Mouse (Mus musculus): Measurements from ENCODE around the gene Tox2. TPM values are rescaled to one million over a fixed set of nuclear protein-coding genes. Genes with fewer than 3 reads are reported as not detected.

The Tox2 gene
- polyA plus RNA-seq, 1 experiment: 0.03 TPM

GRCm38 (mm10) chr2:163239945-163240344 is 37.0 kb downstream of the Tox2 start:
- Histone ChIP-seq H3K9me3 (ENCODE audit: control insufficient read depth, low read length) (no peaks in the 10 kb centered on the region), H3K36me3 (ENCODE audit: control insufficient read depth) (no peaks in the 10 kb centered on the region), H3K27me3 (ENCODE audit: control insufficient read depth) (no peaks in the 10 kb centered on the region), H3K4me3 (replicated peaks) (no peak overlapping the region), H3K4me1 (ENCODE audit: control insufficient read depth) (no peaks in the 10 kb centered on the region)
- TF ChIP-seq TAL1 (IDR thresholded peaks at IDR 0.05; ENCODE audit: low read length): no peak
- TF ChIP-seq GATA1 (IDR thresholded peaks at IDR 0.05; ENCODE audit: low read length): no peak

- no peaks in the 10 kb centered on the region for H3K4me1 ChIP-seq (ENCODE audit: control insufficient read depth)
- H3K9me3 ChIP-seq (ENCODE audit: control insufficient read depth, low read length): no peaks in the 10 kb centered on the region
- no peak for TF ChIP-seq TAL1 (IDR thresholded peaks at IDR 0.05; ENCODE audit: low read length)
- no peak for TF ChIP-seq GATA1 (IDR thresholded peaks at IDR 0.05; ENCODE audit: low read length)
- H3K4me3 ChIP-seq (replicated peaks): no peak overlapping the region
- H3K27me3 ChIP-seq (ENCODE audit: control insufficient read depth): no peaks in the 10 kb centered on the region
- H3K36me3 ChIP-seq (ENCODE audit: control insufficient read depth): no peaks in the 10 kb centered on the region
Observed at GRCm38 (mm10) chr2:163241867-163242266, 38.9 kb downstream of the Tox2 start.

GRCm38 (mm10) chr2:163243917-163244852 is 41.3 kb downstream of the Tox2 start:
- H3K4me3 ChIP-seq (replicated peaks): no peak overlapping the region
- H3K9me3 ChIP-seq (ENCODE audit: control insufficient read depth, low read length): no peaks in the 10 kb centered on the region
- H3K4me1 ChIP-seq (ENCODE audit: control insufficient read depth): no peaks in the 10 kb centered on the region
- TF ChIP-seq GATA1 (IDR thresholded peaks at IDR 0.05; ENCODE audit: low read length): no peak
- no peak for TF ChIP-seq TAL1 (IDR thresholded peaks at IDR 0.05; ENCODE audit: low read length)
- no peaks in the 10 kb centered on the region for H3K36me3 ChIP-seq (ENCODE audit: control insufficient read depth)
- no peaks in the 10 kb centered on the region for H3K27me3 ChIP-seq (ENCODE audit: control insufficient read depth)

GRCm38 (mm10) chr2:163248912-163249311 is 46.0 kb downstream of the Tox2 start:
- Histone ChIP-seq H3K27me3 (ENCODE audit: control insufficient read depth) (peaks cover 9% of the 10 kb centered on the region), H3K4me3 (replicated peaks) (no peak overlapping the region), H3K9me3 (ENCODE audit: control insufficient read depth, low read length) (no peaks in the 10 kb centered on the region), H3K4me1 (ENCODE audit: control insufficient read depth) (no peaks in the 10 kb centered on the region), H3K36me3 (ENCODE audit: control insufficient read depth) (no peaks in the 10 kb centered on the region)
- TF ChIP-seq GATA1 (IDR thresholded peaks at IDR 0.05; ENCODE audit: low read length) (no peak), TAL1 (IDR thresholded peaks at IDR 0.05; ENCODE audit: low read length) (no peak)

DNA sequence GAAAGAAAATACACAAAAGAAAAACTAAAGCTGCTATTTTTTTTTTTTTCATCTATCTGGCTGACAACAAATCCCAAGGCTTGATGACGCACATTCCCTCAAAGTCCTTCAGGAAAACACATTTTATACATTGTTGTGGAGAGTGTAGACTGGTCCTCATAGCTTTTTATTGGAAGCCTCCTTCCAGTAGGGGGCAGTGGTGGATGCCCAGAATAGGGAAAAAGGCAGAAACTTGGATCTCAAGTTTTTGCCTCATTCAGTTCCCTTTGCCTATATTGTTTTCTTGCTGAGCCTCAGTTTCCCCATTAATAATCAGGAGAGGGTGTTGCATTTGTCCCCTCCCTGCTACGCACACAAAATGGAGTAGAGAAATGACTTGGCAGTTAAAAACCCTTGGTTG is 49.7 kb downstream of the Tox2 start:
- no peaks in the 10 kb centered on the region for H3K9me3 ChIP-seq (ENCODE audit: control insufficient read depth, low read length)
- H3K36me3 ChIP-seq (ENCODE audit: control insufficient read depth): no peaks in the 10 kb centered on the region
- no peaks in the 10 kb centered on the region for H3K4me1 ChIP-seq (ENCODE audit: control insufficient read depth)
- H3K4me3 ChIP-seq (replicated peaks): no peak overlapping the region
- TF ChIP-seq GATA1 (IDR thresholded peaks at IDR 0.05; ENCODE audit: low read length) (no peak), TAL1 (IDR thresholded peaks at IDR 0.05; ENCODE audit: low read length) (no peak)
- H3K27me3 ChIP-seq (ENCODE audit: control insufficient read depth): peaks cover 9% of the 10 kb centered on the region

GRCm38 (mm10) chr2:163253248-163254099 is 50.5 kb downstream of the Tox2 start:
- H3K27me3 ChIP-seq (ENCODE audit: control insufficient read depth): peaks cover 9% of the 10 kb centered on the region
- H3K4me3 ChIP-seq (replicated peaks): no peak overlapping the region
- no peak for TF ChIP-seq GATA1 (IDR thresholded peaks at IDR 0.05; ENCODE audit: low read length)
- no peak for TF ChIP-seq TAL1 (IDR thresholded peaks at IDR 0.05; ENCODE audit: low read length)
- no peaks in the 10 kb centered on the region for H3K9me3 ChIP-seq (ENCODE audit: control insufficient read depth, low read length)
- no peaks in the 10 kb centered on the region for H3K4me1 ChIP-seq (ENCODE audit: control insufficient read depth)
- no peaks in the 10 kb centered on the region for H3K36me3 ChIP-seq (ENCODE audit: control insufficient read depth)

DNA sequence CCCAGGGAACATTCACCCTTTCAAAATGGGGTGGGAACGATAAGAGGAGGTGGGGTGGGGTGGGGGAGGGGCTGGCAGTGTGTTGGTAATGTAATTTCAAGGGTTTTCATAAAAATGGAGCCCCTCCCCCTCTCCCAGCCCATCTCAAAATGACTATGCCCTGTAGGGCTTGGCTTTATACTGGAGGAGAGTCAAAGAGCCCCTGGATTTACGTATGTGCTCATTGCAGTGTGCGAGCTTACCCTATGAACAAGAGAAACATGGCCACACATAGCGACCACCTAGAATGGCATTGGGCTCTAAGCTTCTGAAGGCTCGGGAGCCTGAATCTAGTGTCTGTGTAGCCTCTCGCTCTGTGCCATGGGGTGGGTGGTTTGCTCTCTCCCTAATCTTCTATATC is 51.3 kb downstream of the Tox2 start:
- no peak for TF ChIP-seq TAL1 (IDR thresholded peaks at IDR 0.05; ENCODE audit: low read length)
- no peak for TF ChIP-seq GATA1 (IDR thresholded peaks at IDR 0.05; ENCODE audit: low read length)
- no peaks in the 10 kb centered on the region for H3K36me3 ChIP-seq (ENCODE audit: control insufficient read depth)
- H3K9me3 ChIP-seq (ENCODE audit: control insufficient read depth, low read length): no peaks in the 10 kb centered on the region
- H3K4me3 ChIP-seq (replicated peaks): no peak overlapping the region
- H3K27me3 ChIP-seq (ENCODE audit: control insufficient read depth): peaks cover 9% of the 10 kb centered on the region
- no peaks in the 10 kb centered on the region for H3K4me1 ChIP-seq (ENCODE audit: control insufficient read depth)

DNA sequence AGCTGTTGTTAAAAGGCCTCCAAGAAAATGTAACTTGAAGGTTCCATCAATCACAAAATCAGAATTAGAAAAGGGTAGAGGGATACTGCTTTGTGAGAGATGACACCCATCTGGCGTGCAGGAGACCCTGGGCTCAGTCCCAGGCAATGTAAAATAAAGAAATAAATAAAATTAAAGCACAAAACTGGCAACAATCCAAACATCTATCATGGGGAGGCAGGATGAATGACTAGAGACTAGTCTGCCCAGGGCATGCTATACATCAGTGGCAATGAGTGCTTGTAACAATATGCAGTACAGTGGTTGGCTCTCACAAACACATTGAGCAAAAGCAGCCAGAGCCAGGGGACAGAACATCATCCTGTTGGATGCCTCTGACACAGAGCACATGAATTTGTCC is 53.8 kb downstream of the Tox2 start:
- H3K4me3 ChIP-seq (replicated peaks): no peak overlapping the region
- TF ChIP-seq GATA1 (IDR thresholded peaks at IDR 0.05; ENCODE audit: low read length) (no peak), TAL1 (IDR thresholded peaks at IDR 0.05; ENCODE audit: low read length) (no peak)
- H3K27me3 ChIP-seq (ENCODE audit: control insufficient read depth): peaks cover 9% of the 10 kb centered on the region
- peaks cover 16% of the 10 kb centered on the region for H3K4me1 ChIP-seq (ENCODE audit: control insufficient read depth)
- H3K36me3 ChIP-seq (ENCODE audit: control insufficient read depth): no peaks in the 10 kb centered on the region
- no peaks in the 10 kb centered on the region for H3K9me3 ChIP-seq (ENCODE audit: control insufficient read depth, low read length)

Data from erythroblast, embryonic 14.5 days (primary cell).